Mouse (Mus musculus) embryonic facial prominence, embryonic 15.5 days (tissue): ENCODE measurements around the gene Ncapd2. TPM values are rescaled to one million over a fixed set of nuclear protein-coding genes. Genes with fewer than 3 reads are reported as not detected.

Experiments used
- ATAC-seq: fragments of 200-750 bp; cut with Nextera tagmentation; 2 replicates; pipeline ENCODE4 v1.8.0; 2017; ENCODE audit warnings: low read depth, moderate TSS enrichment; ENCODE audit not compliant: insufficient number of reproducible peaks, low FRiP score, low TSS enrichment
- H3K27ac ChIP-seq: fragments of 300-500 bp; sonication (generic); replicated peaks from 2 replicates; pipeline ENCODE4 v1.5.1; 2015; ENCODE audit warnings: mild to moderate bottlenecking, inconsistent platforms
- H3K27me3 ChIP-seq: fragments of 300-500 bp; sonication (generic); 2 replicates; pipeline ENCODE4 v1.6.1; 2015; ENCODE audit warnings: inconsistent platforms
- H3K36me3 ChIP-seq: fragments of 300-500 bp; sonication (generic); 2 replicates; pipeline ENCODE4 v1.6.1; 2015; ENCODE audit warnings: mild to moderate bottlenecking, inconsistent platforms
- H3K4me1 ChIP-seq: fragments of 300-500 bp; sonication (generic); 2 replicates; pipeline ENCODE4 v1.6.1; 2015; ENCODE audit warnings: inconsistent platforms
- H3K4me2 ChIP-seq: fragments of 300-500 bp; sonication (generic); replicated peaks from 2 replicates; pipeline ENCODE4 v1.6.1; 2015; ENCODE audit warnings: mild to moderate bottlenecking, inconsistent platforms
- H3K4me3 ChIP-seq: fragments of 300-500 bp; sonication (generic); replicated peaks from 2 replicates; pipeline ENCODE4 v1.5.1; 2015; ENCODE audit warnings: mild to moderate bottlenecking, inconsistent platforms
- H3K9ac ChIP-seq: fragments of 300-500 bp; sonication (generic); 2 replicates; pipeline ENCODE4 v1.6.1; 2015; ENCODE audit warnings: inconsistent platforms
- H3K9me3 ChIP-seq: fragments of 300-500 bp; sonication (generic); replicated peaks from 2 replicates; pipeline ENCODE4 v1.6.1; 2016; ENCODE audit warnings: inconsistent platforms
- WGBS: fragments of 180-500 bp; shearing (Covaris S2); methylation state at CpG from one replicate; pipeline ENCODE4 v1.1.7; 2015; 5-methylcytosine and 5-hydroxymethylcytosine counted together
- polyA plus RNA-seq: library from polyadenylated mRNA; unstranded; fragments of >200 nt; fragmentation: Nextera tagmentation; extraction: Ambion mirVana; gene quantifications from 2 replicates; pipeline ENCODE4 v1.2.1, GENCODE M21; 2015

Gene Ncapd2
- polyA plus RNA-seq, 1 experiment from 2014 or later = 98.7 TPM

DNA sequence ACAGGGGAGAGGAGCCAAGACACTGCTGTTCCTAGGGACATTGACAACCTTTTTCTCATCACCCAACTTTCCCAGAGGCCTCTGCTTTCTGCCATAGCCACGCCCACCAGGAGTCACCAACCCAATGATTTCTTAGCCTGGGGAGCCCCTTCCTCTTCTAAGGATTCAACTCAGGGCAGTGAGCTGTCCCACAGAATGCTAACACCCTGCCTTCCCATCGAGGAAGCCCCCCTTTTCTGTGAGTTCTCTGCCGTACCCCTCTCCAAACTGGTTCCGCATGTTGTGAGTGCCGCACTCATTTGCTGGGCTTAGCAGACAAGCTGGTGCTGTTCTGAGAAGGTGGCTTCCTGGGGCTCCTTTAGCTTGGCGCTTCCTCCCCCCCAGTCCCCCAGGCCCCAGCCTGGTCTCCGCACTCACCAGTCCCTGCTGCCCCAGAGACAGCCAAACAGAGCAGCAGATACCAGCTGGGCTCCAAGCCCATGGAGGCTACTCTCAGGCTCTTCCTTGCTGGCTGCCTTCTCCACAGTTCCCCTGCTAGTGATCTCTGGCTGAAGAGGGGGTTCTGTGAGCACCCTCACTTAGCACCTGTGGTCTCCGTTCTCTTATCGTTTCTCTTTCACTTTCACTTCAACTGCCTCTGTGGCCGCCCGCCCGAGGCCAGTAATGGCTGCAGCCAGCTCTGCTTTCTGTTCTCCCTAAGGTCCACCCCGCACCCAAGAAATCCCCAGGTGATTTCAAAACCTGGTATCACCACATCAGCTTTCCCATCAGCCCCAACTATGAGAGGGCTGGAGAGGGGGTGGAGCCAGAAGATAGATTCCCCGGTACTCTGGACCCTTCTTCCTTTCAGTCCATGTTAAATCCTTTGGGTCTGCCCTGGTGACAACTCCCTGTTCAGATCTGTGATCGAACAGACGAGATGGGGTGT lies 39.9 kb upstream of the Ncapd2 start, which contains the start of gene Tapbpl:
Tapbpl (minus strand) TSS at position 744 of the 928 bp plus-strand sequence.
- Histone ChIP-seq H3K4me3 (peak within 1 kb of the TSS; percentile 52), H3K27ac (peak within 1 kb of the TSS; percentile 78), H3K4me2 (peak within 1 kb of the TSS; percentile 94), H3K36me3 (no peaks in the 10 kb centered on the region), H3K9me3 (no peaks in the 10 kb centered on the region), H3K9ac (peak within 1 kb of the TSS; percentile 60), H3K27me3 (no peaks in the 10 kb centered on the region), H3K4me1 (peaks cover 26% of the 10 kb centered on the region)
- 5% methylated on average over 16 of the region's 16 CpGs for WGBS
- peak; percentile 40; the same call in 1 of the 2 replicates for ATAC-seq

DNA sequence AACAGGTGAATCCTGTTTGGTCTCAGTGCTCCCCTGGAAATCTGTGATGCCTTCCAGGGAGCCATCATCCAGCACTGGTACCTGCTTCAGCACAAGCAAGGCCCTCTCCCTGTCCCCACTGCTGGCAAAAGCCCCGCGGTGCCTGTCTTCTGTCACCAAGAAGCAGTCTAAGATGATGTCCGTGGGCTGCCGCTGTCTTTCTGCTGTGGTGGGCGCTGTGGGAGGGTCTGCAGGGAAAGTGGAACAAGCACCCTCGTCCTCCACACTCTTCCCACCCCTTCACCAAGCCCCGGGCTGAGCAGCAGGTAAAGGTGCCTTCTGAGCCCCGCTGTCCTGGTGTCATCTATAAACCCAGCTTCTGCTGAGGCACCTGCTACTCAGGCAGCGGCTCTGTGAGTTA lies 39.1 kb upstream of the Ncapd2 start:
- Histone ChIP-seq H3K9ac (no peak overlapping the region), H3K27me3 (no peaks in the 10 kb centered on the region), H3K9me3 (no peaks in the 10 kb centered on the region), H3K36me3 (no peaks in the 10 kb centered on the region), H3K4me1 (peaks cover 26% of the 10 kb centered on the region), H3K4me3 (0 out of 2 replicates have a peak overlapping the region, but pooled peaks have one; percentile 52), H3K27ac (no peak overlapping the region), H3K4me2 (0 out of 2 replicates have a peak overlapping the region, but pooled peaks have one; percentile 94)
- no peak for ATAC-seq
- 60% methylated on average over 9 of the region's 9 CpGs for WGBS

DNA sequence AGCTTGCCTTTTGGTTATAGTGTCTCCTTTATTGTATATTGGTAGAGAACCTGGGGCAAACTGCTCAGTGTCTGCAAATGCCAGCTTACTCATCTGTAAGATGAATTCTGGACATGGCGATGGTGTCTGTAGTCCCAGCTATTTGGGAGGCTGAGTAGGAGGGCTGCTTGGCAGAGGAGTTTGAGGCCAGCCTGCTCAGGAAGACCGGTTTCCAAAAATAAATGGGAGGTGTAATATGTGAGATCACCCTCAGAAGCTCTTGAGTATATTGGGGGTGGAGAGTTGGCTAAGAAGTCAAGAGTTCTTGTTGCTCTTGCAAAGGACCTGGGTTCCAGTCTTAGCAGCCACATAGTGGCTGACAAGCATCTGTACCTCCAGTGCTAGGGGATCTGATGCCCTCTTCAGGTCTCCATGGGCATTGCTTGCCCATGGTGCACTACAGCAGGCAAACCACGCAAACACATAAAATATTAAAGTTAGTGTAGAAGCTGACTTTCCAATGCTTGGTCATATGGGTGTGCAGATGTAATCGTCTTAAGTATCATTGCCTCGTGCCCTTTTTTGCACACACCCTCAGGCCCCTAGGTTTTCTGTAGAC lies 34.1 kb upstream of the Ncapd2 start:
- no peak for ATAC-seq
- 80% methylated on average over 5 of the region's 5 CpGs for WGBS
- no peaks in the 10 kb centered on the region for H3K27me3 ChIP-seq
- H3K27ac ChIP-seq = no peak overlapping the region
- H3K9me3 ChIP-seq = no peaks in the 10 kb centered on the region
- no peak overlapping the region for H3K9ac ChIP-seq
- no peaks in the 10 kb centered on the region for H3K36me3 ChIP-seq
- no peak overlapping the region for H3K4me2 ChIP-seq
- 0 out of 2 replicates have a peak, but pooled peaks cover 5% of the 10 kb centered on the region for H3K4me1 ChIP-seq
- H3K4me3 ChIP-seq = no peak overlapping the region

DNA sequence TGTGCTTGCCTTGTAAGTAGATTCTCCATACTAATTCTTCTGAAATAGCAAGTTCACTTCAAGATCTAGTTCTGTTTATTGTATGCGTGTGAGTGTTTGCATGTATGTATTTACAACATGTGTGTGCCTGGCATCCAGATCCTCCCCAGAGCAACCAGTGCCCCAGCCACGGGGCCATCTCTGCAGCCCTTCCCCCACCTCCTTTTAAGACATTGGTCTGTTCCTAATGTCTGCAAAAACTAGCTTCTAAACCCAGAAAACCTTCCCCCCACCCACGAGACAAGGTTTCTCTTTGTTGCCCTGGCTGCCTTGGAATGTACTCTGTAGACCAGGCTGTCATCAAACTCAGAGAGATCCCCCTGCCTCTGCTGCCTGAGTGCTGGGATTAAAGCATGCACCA lies 31.1 kb upstream of the Ncapd2 start:
- Histone ChIP-seq H3K27ac (no peak overlapping the region), H3K4me3 (no peak overlapping the region), H3K4me1 (peaks cover 7% of the 10 kb centered on the region; the same call in 1 of the 2 replicates), H3K9me3 (no peaks in the 10 kb centered on the region), H3K9ac (no peak overlapping the region), H3K4me2 (no peak overlapping the region), H3K36me3 (no peaks in the 10 kb centered on the region), H3K27me3 (no peaks in the 10 kb centered on the region)
- 68% methylated on average over 3 of the region's 3 CpGs for WGBS
- no peak for ATAC-seq

DNA sequence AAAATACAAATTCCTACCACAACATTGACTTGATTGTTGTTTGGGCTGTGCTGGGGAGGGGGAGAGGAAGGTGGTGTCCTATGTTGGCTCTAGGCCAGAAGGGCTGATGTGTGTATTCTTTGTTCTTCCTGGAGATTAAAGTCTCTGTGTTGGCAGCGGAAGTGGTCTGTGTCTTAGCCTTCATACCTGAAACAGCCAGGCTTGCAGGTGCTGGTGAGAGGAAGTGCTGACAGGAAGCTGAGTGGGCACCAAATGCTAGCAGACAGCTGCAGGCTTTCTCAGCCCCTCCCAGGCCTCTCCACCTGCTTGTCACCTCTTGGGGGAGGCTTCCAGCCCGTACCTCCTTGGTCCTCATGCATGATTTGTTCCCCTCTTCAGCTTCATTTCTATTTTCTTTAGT lies 30.6 kb upstream of the Ncapd2 start:
- H3K4me2 ChIP-seq = no peak overlapping the region
- no peak overlapping the region for H3K27ac ChIP-seq
- no peaks in the 10 kb centered on the region for H3K27me3 ChIP-seq
- no peak for ATAC-seq
- H3K36me3 ChIP-seq = no peaks in the 10 kb centered on the region
- H3K4me3 ChIP-seq = no peak overlapping the region
- peaks cover 7% of the 10 kb centered on the region; the same call in 1 of the 2 replicates for H3K4me1 ChIP-seq
- WGBS = 59% methylated on average over 2 of the region's 2 CpGs
- no peaks in the 10 kb centered on the region for H3K9me3 ChIP-seq
- no peak overlapping the region for H3K9ac ChIP-seq

DNA sequence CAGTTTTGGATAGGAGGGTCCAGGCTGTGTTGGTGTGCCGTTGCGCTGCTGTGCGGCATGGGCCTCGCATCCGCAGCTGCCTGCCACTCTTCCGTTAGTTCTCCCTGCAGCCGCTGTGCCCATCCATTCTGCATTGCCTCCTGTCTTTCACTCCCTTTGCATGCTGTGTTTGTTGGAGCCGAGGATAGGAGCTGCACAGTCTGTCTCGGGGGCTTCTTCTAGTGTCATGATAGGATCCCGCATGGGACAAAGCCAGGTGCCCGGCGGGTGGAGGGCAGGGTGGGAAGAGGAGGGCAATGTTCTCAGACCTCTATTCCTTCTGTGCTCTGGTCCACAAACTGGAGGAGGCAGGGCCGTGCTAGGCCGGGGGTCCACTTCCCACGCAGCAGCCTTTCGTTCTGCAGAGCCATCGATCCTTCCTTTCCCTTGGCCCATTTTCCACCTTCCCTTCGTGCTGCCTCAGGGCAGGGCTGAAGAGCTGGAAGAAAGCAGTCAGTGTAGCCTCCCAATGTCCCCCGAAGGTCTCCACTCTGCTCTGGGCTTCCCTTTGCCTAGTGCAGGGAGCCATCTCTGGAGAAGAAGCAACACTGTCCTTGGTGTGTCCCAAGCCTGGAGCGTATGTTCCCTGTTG lies 29.7 kb upstream of the Ncapd2 start:
- H3K36me3 ChIP-seq = no peaks in the 10 kb centered on the region
- H3K4me2 ChIP-seq = no peak overlapping the region
- H3K4me1 ChIP-seq = peaks cover 12% of the 10 kb centered on the region; the same call in 1 of the 2 replicates
- H3K9me3 ChIP-seq = no peaks in the 10 kb centered on the region
- H3K9ac ChIP-seq = no peak overlapping the region
- no peak for ATAC-seq
- no peaks in the 10 kb centered on the region for H3K27me3 ChIP-seq
- no peak overlapping the region for H3K27ac ChIP-seq
- H3K4me3 ChIP-seq = no peak overlapping the region
- WGBS = 88% methylated on average over 20 of the region's 20 CpGs

DNA sequence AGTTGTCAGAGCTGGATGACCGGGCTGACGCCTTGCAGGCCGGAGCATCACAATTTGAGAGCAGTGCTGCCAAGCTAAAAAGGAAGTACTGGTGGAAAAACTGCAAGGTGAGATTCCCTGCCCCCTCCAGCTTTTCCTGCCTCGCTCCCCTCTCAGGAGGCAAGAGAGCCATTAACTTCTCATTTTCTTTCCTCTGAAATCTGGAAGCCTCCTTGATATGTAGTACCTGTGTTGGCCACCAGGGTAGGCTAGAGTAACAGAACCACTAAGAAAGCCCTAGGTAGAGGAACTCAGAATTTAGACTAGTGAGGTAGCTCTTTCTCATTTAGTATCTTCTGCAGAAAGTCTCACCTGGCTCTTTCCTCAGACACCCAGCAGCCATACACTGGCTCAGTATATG lies 27.5 kb upstream of the Ncapd2 start:
- Histone ChIP-seq H3K4me2 (no peak overlapping the region), H3K27ac (no peak overlapping the region), H3K4me3 (no peak overlapping the region), H3K9ac (no peak overlapping the region), H3K4me1 (peaks cover 17% of the 10 kb centered on the region; the same call in 1 of the 2 replicates), H3K27me3 (peaks cover 2% of the 10 kb centered on the region; the same call in 1 of the 2 replicates), H3K9me3 (no peaks in the 10 kb centered on the region), H3K36me3 (no peaks in the 10 kb centered on the region)
- WGBS = 73% methylated on average over 4 of the region's 4 CpGs
- ATAC-seq = no peak

DNA sequence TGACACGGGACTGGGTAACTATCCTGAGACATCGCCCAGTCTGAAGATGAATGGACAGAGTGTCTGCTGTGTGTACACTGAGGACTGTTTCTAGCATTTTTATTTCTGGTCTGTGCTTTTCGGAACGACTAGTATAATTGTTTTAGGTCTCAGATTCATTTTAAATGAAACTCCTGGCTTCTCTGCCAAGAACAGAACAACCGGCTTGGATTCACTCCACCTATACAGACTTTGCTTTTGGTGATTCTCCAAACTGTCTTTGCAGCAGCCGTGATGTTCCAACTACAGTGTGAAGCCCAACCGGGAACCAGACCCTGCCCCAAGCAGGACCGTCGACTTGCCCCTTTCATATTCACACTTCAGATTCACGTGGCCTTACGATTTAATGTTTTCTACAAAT lies 26.4 kb upstream of the Ncapd2 start:
- Histone ChIP-seq H3K9ac (no peak overlapping the region), H3K4me1 (peaks cover 17% of the 10 kb centered on the region; the same call in 1 of the 2 replicates), H3K27me3 (peaks cover 9% of the 10 kb centered on the region; the same call in 1 of the 2 replicates), H3K4me3 (no peak overlapping the region), H3K9me3 (no peaks in the 10 kb centered on the region), H3K27ac (no peak overlapping the region), H3K36me3 (no peaks in the 10 kb centered on the region), H3K4me2 (no peak overlapping the region)
- no peak for ATAC-seq
- 78% methylated on average over 11 of the region's 11 CpGs for WGBS

DNA sequence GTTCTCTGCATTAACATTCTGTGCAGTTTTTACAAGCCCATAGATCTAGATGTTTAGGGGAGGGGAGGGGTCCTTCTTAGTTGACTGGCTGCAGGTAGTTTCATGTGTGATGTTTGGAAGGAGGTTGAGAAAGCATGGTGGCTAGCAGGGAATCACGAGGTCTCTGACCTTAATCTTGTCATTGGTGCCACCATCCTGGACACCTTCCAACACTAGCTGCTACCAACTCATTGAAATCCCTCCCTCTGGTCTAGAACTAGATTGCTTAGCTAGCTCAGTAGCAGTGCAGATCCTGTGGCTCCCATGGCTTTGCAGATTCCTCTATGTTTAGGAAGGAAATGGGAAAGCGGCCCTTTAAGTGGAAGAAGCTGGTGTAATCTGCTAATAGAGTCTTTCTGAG lies 25.4 kb upstream of the Ncapd2 start:
- Histone ChIP-seq H3K4me3 (no peak overlapping the region), H3K4me2 (peak overlapping the region; percentile 93; the same call in 1 of the 2 replicates)

DNA sequence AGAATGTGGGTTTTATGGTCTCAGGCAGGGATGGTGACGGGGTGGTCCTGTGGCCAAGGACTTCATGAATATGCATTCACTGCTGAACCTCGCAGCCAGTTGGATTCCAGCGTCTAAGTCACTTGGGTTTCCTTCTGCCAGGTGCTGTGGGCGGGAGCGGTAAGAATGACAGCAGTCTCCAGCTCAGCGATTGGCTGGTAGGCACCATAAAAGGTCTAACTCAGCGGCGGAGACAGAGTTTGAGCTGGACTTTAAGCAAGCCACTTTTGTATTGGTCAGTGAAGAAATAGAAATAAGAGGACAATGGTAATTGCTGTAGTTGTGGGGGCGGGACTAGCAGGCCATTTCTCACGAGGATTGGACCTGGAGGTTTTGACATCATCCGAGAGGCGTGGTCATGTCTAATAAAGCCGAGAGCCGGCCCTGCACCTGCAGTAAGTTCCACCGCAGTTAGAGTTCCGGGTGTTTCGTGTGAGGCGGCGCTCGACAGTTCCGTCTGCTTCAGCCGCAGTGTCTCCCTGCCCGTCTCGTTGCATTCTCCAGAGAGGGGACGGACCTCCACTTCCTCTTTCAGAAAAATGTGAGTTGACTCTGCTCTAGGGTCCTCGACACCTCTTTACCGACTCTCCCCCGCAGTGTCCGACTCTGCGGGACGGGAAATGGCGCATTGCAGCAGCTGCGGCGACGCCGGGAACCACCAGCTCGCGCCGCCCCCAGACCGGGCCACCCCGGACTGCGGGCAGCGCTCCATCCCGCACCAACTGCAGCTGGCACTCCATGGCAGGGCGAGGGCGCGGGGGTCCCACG lies 23.9 kb upstream of the Ncapd2 start, which contains the start of gene Vamp1:
Vamp1 (plus strand) TSS at position 404 of the 807 bp plus-strand sequence.
- Histone ChIP-seq H3K4me1 (peaks cover 14% of the 10 kb centered on the region; the same call in 1 of the 2 replicates), H3K4me2 (peak within 1 kb of the TSS; percentile 93), H3K27me3 (peaks cover 12% of the 10 kb centered on the region; the same call in 1 of the 2 replicates), H3K36me3 (no peaks in the 10 kb centered on the region), H3K4me3 (peak within 1 kb of the TSS; percentile 61), H3K27ac (peak within 1 kb of the TSS; percentile 68), H3K9me3 (no peaks in the 10 kb centered on the region), H3K9ac (peak within 1 kb of the TSS; percentile 57)
- WGBS = under 1% methylated on average over 48 of the region's 48 CpGs
- ATAC-seq = peak; percentile 91

More for the DNA sequence above, 25.4 kb upstream of the Ncapd2 start:
- no peak for ATAC-seq
- Histone ChIP-seq H3K9ac (no peak overlapping the region), H3K27me3 (peaks cover 12% of the 10 kb centered on the region; the same call in 1 of the 2 replicates), H3K27ac (no peak overlapping the region), H3K36me3 (no peaks in the 10 kb centered on the region), H3K9me3 (no peaks in the 10 kb centered on the region), H3K4me1 (peaks cover 14% of the 10 kb centered on the region; the same call in 1 of the 2 replicates)
- WGBS = 78% methylated on average over 2 of the region's 2 CpGs
